Mouse (Mus musculus) thymus, adult 2 months (tissue): ENCODE data around the gene Ing4.

ENCODE experiments used
- CTCF ChIP-seq: fragments of 200-500 bp; IDR thresholded peaks from 2 replicates; pipeline ENCODE4 v1.5.1; 2012; ENCODE audit warnings: mild to moderate bottlenecking, control low read depth, low read length, moderate library complexity, borderline replicate concordance; ENCODE audit not compliant: control insufficient read depth, poor library complexity, insufficient read depth; ENCODE audit errors: extremely low read depth
- POLR2A ChIP-seq: fragments of 200-500 bp; IDR thresholded peaks from 2 replicates; pipeline ENCODE4 v1.6.1; 2012; ENCODE audit warnings: mild to moderate bottlenecking, low read length, control low read depth, moderate library complexity; ENCODE audit not compliant: control insufficient read depth, poor library complexity, insufficient read depth; ENCODE audit errors: extremely low read depth

DNA sequence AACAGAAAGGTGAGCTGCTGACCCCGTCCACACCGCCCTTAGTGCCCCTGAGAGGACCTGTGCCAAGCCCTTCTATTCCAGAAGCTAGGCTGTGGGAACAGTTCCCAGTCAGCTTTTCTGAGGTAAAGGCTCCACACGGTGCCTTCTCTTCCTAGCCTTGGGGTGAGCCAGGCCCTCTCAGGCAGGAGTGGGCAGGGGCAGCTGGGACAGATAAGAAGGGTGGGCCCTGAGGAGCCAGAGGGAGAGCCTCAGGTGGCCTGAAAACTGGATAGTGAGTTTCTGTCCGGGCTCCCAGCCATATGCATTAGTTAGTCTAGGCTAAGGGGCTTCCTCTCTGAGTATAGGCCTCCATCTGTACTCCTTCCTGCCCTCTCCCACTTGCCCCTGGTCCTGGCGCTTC, 23.0 kb downstream of the Ing4 start:
- TF ChIP-seq CTCF (no peak), POLR2A (no peak)
